Mouse (Mus musculus): ENCODE results near the gene Ap3b1. TPM values are rescaled to one million over a fixed set of nuclear protein-coding genes. Genes with fewer than 3 reads are reported as not detected.
A peak's percentile ranks its signal among the peaks of the same experiment; 100 is the strongest.

Gene Ap3b1
- polyA plus RNA-seq, 1 experiment from 2014 or later: 40.1 TPM

DNA sequence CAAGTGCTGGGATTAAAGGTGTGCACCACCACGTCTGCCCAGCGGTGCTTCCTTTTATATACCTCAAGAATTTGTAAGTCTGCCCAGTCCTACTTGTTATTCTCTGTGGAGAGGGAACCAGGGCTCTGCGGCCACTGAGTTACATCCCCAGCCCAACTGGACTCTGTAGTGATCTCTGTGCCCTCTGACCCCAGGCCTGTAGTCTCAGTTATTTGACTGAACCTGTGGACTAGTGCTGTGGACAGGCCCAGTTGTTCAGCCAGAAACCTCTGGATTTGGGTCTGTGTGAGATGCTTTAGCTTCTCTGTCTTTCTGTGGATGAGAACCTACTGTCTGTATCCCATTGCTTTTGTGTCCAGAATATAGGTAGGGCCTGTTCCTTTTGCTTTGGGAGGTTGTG, 15.4 kb downstream of the Ap3b1 start:
- DNase-seq (ENCODE audit: low spot score): no peak

DNA sequence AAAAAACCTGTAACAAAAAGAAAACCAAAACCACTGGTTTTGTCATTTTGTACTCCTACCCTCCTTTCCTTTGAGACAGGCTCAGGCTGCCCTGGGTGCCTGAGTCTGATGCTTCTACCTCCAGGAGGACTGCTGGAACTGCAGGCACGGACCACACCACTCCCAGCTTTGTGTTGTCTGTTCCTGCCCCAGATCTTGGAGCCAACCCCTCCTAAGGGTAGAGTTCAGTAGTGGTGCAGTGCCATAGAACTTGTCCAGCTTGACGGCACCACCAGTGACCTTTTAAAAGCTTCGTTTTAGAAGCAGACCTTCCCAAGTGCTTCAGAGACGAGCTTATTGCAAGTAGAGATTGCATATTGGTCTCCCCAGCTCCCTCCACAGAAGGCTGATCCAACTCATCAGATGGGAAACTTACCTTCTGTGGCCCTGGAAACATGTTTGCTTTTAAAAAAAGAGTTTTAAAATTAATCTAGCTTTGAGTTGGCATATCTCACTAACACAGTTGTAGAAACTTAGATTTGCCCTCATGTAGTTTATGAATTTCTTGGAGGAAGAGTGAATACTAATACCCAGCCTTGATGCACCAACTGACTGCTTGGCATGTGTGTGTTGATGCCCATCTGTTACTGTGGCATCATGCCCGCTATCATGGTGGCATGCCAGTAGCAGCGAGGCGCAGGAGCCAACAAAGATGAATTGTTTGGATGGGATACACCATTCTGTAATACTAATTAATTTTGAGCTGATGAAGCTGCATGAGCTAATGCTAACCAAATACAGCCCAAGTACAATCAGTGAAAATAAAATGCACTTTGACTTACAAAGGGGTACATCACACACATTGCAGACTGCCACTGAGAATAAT, 17.0 kb downstream of the Ap3b1 start:
- DNase-seq (ENCODE audit: low spot score): no peak

DNA sequence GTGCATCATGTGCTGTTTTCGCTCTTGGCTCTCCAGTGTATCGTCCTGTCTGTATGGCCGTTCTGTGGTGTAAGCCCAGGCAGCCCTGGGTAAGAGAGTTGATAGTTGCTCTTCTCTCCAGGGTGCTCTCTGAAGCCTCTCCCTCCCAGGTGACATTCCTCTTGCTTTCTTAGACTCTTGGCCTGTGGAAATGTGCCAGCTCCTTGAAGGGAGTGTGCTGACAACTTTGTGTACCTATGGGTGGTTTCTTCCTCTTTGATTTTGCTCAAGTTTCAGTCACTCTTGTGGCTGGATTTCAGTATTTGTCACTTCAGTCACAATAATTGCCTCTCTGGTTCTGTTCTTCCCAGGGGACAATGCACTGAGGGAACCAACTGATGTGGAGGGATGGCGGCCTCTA, 20.2 kb downstream of the Ap3b1 start:
- no peak for DNase-seq (ENCODE audit: low spot score)

DNA sequence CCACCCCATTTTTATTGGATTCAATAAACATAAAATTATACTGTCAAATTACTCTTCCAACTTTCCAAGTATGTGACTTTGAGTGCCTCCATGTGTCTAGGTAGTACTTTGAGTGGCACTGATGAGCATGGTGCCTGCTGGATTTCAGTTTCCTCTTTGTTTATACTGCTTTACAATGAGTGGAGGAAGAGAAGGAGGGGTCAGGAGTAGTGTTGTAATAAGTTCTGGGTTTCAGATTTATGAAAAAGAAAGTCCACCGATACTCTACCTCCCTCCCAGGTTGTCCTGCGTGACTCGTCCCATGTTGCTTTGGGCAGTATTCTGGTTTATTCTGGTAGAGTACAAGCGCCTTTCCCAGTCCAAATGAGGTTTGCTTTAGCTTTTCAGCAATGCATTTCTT, 22.7 kb downstream of the Ap3b1 start:
- no peak for DNase-seq (ENCODE audit: low spot score)

DNA sequence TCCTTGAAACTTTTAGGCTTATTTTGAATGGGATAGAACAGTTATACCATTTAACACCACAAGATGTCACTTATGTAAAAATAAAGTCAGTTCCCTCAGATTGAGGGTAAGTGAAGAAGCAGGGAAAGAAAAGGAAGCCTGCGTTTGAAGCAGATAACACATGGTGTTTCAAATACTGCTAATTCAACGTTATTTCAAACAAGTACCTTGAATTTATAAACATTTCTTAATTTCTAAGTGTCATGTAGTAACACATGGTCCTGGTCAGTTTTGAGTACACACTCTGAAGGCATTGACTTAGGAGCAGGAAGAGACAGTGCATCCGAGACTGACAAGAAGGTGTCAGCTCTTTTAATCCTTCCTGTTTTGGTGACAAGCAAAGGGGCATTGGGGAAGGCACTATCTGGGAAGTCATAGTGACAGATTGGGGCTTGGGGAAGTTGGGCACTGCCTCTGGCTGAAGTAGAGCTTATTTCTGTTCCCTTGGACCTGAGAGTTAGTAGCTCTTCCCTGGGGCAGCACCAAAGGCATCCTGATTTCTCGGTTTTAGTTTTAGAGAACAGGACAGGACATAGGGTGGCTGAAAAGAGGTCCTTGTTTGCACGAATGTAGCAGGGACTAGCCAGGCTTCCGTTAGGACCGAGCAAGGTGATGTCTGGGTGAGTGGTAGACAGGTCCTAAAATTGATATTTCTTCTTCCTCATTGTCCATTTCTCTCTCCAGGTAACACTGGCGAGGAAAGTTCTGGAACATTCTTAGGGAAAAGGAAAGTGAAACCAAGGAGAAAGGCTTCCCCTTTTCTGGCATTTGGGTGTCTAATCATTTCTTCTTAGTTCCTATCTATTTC, 23.3 kb downstream of the Ap3b1 start:
- DNase-seq (ENCODE audit: low spot score): peak; percentile 20

DNA sequence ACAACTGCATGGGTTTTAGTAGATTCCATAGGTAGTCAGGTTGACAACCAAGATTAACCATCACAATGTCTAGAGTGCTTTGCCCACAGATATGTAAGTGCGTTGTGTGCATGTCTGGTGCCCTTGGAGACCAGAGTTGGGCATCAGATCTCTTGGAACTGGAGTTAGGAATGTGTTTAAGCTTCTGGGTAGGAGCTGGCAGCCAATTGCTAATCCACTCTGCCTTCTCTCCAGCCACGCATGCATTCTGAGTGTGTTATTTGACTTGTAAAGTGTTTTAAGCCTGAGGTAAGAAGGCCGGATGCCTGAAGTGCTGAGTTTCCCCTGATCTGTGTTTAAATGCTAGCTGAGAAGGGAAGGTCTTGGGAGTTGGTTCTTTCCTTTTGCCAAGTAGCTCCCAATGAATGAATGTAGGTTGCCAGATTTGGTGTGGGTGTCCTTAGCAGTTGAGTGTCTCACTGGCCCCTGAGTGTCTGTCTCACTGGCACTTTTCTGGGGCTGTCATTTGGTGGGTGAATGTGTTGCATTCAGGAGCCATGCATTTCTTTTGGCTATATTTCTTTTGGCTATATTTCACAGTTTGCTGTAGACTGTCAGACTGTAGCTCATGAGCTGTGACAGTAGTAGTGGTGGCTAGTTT, 26.3 kb downstream of the Ap3b1 start:
- DNase-seq (ENCODE audit: low spot score): no peak

DNA sequence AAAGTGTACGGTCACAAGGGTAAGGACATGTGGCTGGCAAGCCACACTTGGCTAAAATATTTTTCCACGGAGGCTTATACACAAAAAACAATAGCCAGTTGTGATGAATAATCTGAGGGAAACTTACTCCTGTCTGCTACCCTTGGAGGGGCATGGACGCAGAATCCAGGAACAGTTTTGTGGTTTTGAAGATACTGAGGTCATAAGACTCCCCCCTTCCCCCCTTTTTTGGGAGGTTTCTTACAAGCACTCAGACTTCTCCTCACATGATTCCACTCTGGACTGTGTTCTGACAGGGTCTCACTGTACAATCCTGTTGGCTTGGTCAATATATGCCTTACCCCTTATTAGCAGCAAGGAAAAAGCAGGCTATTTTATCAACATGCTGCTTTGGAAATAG, 29.8 kb downstream of the Ap3b1 start:
- DNase-seq (ENCODE audit: low spot score): no peak

DNA sequence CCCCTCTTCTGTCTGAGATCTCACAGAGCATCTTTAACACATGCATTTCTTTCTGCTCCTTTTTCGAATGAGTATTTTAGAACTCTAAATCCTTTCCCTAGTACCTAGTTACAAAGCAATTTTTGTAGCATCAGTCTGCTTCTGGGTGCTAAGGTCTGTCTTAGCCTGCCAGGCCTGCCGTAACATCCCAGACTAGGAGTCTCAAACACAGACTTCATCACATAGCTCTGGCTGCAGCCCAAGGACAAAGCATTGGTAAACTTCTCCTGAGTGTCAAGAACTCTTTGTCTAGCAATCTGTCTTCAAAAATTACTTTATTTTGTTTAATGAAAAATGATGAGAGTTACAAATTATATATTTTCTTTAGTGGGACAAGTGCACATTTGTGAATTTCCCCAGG, 30.8 kb downstream of the Ap3b1 start:
- no peak for DNase-seq (ENCODE audit: low spot score)

DNA sequence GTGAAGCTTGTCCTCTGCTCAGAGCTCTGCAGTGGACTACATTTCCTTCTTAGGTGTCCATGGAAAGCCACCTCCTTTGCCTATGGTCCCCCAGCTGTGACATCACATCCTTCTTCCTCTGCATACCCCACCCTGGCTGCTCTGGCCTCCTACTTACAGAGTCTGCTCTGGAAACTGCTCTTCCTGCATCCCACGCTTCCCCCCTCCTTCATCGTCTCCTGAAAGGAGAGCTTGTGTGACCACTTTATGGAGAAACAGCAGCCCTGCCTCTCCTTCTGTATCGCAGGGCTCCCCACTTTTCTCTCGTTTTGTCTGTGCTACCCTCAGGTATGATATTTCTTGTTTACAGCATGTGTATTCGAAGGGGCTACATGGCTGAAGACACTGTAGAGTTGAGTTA, 33.5 kb downstream of the Ap3b1 start:
- no peak for DNase-seq (ENCODE audit: low spot score)

DNA sequence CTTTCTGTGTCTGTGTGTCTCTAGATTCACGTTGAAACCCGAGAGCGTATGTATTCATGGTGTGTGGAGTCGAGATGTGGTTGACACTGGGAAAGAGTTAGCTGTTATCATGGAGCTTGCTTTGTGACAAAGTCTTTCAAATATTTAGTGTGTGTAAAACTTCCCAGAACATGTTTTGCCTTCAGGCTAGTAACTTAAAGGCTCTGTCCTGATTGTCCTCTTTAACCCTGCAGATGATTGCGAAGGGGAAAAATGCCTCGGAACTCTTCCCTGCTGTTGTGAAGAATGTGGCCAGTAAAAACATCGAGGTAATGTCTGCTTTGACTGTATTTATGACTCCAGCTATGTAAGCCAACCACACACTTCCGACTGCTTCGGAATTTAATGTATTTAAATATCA, 35.7 kb downstream of the Ap3b1 start:
- DNase-seq (ENCODE audit: low spot score): no peak

DNA sequence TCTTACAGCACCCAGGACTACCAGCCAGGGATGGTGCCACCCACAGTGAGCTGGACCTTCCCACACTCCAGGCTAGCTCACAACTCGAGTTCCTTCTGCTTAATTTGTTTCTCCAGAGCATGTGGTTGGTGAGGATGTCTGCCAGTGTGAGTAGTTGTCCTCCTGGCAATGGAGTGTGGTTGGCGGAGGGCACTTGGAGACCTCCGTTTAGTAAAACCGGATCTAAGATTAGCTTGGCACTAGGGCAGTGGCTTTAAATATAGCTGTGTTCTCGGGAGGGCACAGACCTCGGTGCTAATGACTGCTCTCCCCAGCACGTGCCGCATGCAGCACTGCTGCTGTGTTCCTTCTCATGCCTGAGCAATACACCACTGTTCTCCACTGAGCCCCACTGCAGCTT, 37.0 kb downstream of the Ap3b1 start:
- DNase-seq (ENCODE audit: low spot score): no peak

DNA sequence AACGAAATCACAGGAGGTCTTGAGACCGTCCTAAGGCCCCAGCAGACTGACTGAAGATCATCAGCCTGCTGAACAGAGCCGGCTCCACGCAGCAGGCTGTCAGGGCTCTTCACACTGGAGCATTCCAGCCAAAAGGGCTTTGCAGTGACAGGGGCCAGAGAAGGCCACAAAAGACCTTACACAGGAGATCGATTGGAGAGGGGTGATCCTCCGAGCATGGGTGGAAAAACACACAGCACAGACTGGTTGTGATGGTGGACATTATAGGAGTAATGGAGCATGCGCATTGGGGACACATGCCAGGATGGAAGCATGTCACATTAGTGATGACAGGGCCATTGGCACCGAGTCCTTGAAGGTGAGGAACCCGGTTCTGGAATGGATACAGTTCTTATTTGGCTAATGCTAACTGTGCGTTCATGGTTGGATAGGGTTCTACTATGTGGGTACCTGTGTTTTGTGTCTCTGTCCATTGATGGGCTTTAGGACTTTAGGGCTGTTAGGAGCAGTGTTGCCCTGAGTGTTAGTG, 37.7 kb downstream of the Ap3b1 start:
- no peak for DNase-seq (ENCODE audit: low spot score)

DNA sequence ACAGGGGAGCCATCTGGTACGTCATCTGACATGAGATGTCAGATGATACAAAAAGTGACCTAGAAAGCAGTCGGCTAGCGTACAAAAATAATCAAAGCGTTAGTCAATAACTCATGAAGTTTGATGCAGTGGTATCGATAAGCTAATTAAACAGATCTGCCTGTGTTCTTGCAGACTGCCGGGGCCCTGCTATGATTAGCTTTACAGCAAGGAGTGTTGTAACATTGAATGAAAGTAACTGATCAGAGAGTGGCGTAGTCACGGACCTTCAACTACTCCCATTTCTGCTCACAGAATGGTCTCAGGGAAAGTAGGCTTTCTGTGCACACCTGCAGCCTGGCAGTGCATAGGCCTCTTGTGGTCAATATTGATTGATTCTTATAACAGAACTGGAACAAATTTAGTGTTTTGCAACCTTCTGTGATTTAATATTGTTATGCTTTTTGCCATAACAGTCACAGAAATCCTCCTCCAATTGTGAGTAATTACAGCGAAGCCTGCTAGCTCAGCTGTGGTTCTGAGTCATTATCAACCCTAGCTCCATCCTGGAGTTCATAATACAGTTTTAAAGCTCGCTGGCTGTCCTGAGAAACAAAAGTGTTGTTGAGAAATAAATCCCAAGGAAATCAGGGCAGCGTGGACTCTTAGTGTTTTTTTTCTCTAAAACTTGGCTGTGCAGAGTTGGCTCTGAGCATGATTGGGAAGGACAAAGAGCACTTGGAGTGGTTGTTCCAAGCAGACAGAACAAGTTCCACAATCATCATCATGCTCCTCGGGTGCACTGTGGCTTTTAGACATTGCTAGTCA, 40.0 kb downstream of the Ap3b1 start:
- no peak for DNase-seq (ENCODE audit: low spot score)

DNA sequence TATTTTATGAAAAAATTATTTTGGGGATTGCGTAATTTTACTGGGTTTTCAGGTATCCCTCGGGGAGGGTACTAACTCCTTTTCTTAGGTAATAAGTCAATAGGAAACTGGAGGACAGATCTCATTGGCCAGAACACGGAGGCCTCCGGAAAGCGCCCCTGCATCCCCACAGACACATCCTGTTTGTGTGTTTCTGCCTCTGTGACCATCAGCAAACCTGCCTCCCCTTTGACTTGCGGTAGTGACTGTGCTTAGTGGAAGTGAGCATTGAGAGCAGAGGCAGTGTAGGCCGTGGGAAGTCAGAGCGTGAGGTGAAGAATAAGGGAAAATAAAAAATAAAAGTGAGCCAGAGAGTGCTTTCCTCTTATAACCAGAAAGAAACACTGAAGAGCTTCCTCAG, 41.7 kb downstream of the Ap3b1 start:
- DNase-seq (ENCODE audit: low spot score): no peak

DNA sequence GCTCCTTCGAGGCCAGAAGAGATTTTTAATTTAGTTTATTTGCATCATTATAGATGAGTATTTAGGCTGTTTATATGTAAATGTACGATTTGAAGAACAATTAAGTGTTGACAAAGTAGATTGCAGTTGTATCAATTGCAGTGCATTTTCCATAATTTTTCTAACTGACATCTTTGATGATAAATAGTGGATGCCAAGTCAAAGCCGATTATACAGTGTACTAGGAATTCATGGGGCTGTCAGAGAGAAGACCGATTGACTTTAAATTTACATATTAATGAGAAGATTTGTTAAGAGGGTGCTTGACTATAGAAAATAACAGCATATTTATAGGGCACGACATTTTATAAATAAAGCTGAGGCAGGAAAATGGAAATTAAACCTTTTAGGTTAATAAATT, 64.8 kb downstream of the Ap3b1 start:
- DNase-seq (ENCODE audit: low spot score): no peak

DNA sequence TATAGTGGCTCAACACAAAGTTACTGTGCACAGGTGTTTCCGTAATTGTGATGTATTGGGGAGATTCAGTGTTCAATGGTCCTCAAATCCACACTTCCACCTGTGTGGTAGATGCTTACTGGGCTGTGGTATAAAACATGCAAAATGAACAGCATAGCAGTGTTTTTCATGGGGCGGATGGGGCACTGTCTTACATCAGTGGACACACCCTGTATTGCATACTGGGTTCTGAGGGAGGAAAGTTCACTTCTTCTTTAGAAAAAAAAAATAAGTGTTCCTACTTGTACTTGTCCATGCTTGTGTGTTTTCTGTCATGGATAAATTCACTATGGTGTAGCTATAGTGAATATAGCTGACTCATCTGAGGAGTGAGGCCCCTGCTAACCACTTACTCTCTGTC, 70.8 kb downstream of the Ap3b1 start:
- DNase-seq (ENCODE audit: low spot score): no peak

DNA sequence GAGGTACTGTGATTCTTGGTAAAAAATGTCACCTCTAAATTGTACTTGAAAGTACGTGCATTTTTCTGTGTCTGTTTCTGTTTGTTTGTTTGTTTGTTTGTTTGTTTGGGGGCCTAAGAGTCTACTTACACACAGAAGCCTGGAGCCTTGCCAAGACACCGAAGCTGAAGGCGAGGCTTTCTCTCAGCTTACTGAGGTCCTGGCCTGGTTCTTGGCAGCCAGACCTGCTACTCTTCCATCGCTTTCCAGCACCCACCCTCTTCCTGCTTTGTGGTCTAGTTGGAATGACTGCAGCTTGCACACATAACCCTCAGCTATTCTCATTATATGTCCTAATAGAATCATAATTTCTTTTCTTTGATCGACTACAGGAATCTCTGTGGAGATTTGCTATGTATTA, 80.6 kb downstream of the Ap3b1 start:
- no peak for DNase-seq (ENCODE audit: low spot score)

DNA sequence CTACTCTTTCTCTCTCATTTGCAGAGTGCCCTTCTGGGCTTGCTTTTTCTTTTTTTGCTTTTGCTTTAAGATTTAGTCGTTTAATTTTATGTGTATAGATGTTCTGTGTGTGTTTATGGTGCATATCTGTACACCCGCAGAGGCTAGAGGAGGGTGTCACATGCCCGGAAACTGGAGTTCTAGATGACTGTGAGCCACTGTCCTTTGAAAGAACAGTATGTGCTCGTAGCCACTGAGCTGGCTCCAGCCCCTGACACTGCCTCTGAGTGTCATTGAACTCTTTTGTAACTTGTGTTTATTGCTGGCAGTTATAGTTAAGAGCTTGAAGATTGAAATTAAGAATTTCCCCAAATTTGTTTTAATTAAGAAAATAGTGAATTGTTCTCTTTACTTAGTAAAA, 82.4 kb downstream of the Ap3b1 start:
- DNase-seq (ENCODE audit: low spot score): no peak

DNA sequence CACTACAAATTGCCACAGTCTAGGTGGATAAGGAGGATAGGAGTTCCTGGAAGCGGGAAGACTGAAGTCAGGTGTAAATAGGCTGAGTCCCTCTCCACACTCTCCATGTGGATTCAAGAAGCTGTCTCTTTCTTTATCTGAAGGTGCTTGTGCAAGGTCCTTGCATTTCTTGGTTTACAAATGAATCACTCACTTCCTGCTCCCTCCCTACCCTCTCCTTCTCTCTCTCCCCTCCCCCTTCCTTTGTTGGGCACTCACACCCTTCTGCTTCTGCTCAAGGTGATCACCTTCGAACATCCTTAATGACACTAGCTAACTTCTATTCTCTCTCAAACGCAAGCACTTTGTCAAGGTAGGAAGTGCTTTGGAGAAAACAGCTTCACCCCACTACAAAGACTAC, 84.7 kb downstream of the Ap3b1 start:
- no peak for DNase-seq (ENCODE audit: low spot score)

DNA sequence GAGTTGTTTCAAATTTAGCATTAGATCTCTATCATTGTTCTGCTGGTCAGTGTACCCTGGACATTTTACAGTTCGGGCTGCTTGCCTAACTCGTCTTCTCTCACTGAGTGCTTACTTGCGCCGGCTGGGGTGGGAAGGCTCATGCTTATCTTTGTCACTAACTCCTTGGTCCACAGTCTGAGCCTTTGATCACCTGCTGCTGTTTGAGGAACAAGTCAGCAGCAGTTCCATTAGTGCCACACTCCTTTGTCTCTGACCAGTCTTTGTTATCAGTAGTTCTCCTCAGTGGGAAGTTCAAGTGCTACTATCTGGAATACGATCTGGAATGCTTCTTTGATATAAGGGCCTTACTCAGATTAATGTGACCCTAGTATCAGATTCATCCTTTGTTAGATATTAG, 86.3 kb downstream of the Ap3b1 start:
- no peak for DNase-seq (ENCODE audit: low spot score)

DNA sequence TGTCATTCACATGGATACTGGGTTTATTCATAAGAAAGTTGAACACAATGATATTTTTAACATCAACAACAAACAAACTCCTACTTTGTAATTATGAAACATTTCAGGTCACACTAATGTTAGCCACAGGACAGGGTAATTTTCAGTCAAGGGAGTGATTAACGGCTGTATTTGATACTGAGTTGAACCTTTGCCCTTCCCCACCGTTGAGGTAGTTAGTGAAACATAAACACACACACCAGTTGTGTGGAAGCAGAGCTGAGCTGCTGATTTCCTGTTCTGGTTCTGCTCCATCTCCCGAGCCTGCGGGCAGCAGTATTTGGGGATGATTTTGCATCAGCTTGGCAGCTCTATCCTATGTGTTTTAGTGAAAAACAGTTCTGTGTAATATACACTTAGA, 88.2 kb downstream of the Ap3b1 start:
- no peak for DNase-seq (ENCODE audit: low spot score)

Measured in thymus, postnatal 0 days (tissue).